Mouse (Mus musculus) right cerebral cortex, postnatal 4 days (tissue): Measurements from ENCODE around the gene Sp3.
A peak's percentile ranks its signal among the peaks of the same experiment; 100 is the strongest.
"Not testable (repeated sequence)": the region's sequence is repeated elsewhere in the genome, so short reads cannot be mapped to it uniquely, and the experiment has no call there.

Experiments used
- DNase-seq: peaks from one replicate; pipeline ENCODE4 v3.0.0-alpha.2; 2022

Sp3 gene

GRCm38 (mm10) chr2:72980337-72981074 lies at the start of gene Sp3:
Gene Sp3 (minus strand): TSS chr2:72980446.
- DNase-seq: peak; percentile 94

- no peak for DNase-seq
Observed at GRCm38 (mm10) chr2:73029846-73030245, 49.6 kb upstream of the Sp3 start.

GRCm38 (mm10) chr2:73028019-73028418 lies 47.8 kb upstream of the Sp3 start:
- DNase-seq: no peak

- DNase-seq: no peak
Observed at GRCm38 (mm10) chr2:73027126-73027525, 46.9 kb upstream of the Sp3 start.

DNA sequence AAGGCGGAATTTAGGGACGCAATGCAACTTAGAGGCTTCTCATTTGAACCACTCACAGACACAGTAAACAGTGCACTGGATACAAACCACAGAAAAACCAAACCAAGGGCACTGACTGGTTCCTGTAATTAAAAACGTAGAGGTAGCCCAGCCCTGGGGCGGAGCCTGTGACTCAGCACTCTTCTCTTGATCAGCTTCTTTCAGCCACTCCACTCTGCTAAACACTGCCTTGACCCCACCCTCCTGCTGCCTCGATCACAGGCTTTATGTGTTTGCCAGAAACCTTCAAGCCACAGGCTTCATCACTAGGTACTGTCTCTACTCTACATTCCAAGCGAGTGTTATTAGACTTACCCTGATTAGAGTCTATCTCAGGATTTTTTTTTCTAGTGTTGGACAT lies 43.6 kb upstream of the Sp3 start:
- DNase-seq: no peak

DNA sequence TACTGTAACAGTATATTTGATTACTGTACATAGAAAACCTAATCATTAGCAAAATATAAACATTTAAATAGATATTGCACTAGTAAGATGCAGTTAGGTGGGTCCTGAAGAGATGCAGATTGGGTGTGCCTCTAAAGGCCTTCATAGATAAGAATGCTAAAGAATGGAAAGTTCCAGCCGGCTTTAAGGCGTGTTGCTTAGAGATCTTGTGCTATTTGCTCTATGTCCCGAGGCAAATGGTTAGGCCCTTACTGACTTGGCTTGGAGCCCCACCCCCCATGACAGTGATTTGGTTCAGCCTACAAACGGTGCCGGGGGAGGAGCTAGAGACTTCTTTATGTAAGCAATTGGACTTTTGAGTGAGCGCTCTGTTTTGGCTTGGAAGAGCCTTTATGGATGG lies 40.8 kb upstream of the Sp3 start:
- no peak for DNase-seq

DNA sequence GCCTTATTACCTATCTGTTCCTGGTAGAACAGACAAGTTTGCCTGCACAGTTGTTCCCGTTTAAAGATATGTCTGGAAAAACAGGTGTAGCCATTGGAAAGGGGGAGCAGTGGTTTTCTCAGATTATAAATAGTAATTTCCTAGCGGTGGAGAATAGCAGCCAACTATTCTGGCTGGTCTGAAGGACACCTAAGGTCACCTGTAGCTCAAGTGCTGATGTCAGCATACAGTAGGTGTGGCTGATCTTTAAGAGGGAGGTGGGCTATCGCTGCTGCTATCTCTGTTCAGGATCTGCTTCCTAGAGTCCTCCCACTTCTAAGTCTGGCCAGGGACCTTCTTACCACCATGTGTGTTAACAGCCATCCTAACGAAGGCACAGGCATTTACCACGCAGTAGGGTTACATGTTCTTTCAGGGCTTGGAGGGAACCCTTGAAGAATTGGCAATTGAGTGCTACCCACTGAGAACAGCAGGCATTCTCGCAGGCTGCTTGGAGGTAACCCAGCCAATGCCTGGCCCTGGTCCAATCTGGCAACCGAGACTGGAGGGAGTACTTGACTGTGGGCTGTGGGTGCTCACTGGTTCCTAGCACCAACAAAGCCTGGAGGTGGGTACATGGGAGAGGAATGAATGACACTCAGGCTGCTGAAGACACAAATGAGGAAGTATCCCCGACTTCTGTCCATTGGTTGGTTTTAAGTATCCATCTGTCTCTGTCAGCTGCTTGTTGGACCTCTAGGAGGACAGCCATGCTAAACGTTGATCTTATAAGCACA lies 39.3 kb upstream of the Sp3 start:
- peak; percentile 79 for DNase-seq

GRCm38 (mm10) chr2:73014063-73014462 lies 33.8 kb upstream of the Sp3 start:
- not testable (repeated sequence) for DNase-seq

GRCm38 (mm10) chr2:73012636-73013035 lies 32.4 kb upstream of the Sp3 start:
- peak; percentile 56 for DNase-seq

DNA sequence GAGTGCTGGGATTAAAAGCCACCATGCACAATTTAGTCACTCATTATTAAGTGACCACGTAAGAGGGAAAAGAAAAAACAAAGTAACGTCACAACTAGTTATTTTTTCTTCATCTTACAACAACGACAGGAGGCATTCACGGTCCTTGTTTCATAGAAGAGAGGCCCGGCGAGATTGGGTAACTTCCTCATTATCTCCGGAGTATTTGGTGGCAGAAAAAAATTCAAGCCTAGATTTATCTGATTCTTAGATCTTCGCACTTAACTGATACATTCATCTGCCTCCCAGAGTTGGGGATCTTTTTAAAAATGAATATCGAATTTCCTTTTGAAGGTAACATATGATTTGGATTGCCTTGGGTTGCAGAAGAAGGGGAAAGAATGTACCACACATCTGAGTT lies 27.2 kb upstream of the Sp3 start:
- DNase-seq: no peak

DNA sequence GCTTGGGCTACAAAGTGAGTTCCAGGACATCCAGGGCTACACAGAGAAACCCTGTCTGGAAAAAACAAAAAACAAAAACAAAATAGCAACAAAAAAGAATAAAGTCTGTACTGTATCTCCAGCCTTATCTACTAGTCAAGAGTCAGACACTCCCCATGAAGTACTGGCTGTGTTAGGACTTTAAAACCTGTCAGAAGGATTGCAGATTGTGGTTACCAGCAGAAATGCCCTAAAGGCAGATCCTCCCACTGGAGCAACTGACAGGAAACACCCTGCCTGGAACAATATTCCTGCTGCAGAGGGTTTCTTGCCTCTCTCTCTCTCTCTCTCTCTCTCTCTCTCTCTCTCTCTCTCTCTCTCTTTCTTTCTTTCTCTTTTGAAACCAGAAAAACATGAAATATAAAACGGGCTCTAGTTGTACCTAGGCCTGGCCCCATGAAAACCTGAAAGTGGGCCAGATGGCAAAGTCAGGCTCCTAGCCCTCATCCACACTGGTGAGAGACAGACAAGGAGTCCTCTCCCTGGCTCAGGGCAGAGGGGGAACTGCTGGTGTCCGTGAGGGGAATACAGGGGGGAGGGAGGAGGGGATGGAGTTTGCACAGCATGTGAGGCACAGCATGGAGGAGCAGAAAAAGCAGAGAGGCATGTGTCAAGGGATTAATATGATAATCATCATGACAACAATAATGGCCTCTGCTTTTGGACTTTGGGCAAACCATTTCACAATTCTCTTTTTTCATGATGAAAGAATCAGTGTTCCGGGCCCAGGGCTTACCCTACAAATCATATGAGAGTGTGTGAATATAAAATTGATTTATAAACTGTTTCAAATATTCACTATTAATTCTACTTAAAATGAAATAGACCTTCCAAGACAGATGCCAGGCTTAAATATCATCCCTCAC lies 25.6 kb upstream of the Sp3 start:
- no peak for DNase-seq

DNA sequence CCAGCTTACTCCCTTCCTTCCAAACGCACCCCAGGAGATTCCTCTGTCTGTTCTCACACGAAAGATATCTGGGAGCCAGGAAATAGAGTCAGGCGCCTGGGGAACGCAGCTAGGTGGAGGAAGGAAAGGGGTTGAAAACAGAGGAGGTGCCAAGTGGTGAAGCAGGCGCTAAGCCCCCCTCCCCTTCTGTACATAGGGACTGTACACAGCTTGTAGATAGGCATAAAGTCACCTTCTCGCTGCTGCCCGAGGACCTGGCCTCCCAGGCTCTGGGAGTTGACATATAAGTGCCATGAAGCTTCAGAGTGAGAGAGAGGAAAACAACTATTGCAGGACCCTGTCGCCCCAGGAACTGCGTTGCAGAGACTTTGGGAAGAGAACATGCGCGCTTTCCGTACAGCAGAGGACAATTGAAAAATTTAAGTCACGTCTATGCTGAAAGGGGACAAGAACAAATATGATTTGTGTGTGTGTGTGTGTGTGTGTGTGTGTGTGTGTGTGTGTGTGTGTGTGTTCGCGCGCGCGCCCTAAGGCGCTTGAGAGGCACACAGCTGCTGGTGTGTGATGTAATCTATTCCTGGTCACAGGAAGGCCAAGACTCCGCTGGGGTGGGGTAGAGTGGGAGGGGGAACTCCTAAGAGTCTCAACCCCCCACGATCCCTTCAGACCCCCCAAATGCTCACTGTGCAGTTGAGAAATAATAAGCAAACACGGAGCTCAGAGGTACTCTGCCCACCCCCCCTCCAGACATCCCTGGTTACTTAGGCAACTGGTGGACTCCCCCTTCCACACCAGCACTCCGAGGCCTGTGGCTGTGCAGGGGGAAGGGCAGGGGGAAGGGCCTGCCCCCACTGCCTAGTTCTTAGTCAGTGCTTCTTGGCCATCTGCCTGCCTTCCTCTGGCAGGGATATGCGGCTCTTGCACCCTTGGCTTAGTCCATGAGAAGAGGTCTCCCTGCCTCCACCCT lies 23.8 kb upstream of the Sp3 start:
- DNase-seq: peak; percentile 62

DNA sequence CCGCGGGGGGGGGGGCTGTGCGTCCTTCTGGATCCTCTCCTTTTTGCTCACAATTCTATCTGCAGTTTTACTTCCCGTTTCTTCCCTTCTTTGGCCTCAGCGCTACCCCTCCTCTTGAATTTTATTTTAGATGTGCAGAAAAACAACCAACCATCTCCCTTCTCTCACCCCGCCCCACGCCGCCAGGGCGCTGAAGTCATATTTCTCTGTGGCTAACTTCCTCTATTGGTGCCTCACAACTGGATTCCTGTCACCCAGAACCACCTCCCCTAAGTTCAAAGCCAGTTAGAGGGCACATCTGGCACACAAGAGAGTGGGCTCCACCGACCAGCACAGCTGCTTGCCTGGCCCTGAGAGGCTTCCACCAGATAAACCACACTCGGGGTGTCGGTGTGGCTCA lies 22.8 kb upstream of the Sp3 start:
- no peak for DNase-seq

- no peak for DNase-seq
Observed at GRCm38 (mm10) chr2:73002451-73002850, 22.2 kb upstream of the Sp3 start.

DNA sequence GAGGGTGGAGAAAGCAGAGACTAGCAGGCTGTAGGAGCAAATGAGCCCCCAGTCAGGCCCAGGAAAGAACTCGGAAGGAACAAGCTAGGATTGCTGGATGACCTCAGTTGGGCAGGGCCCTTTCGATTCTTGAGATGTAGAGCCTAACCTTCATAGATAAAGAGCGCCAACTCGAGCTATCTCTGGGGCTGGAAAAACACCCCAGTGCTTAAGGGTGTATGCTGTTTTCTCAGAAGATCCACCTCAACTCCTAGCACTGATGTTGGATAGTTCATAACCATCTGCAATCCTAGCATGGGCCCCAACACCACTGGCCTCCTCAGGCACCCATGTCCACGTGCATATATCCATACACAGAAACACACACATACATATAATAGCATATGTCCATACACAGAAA lies 21.7 kb upstream of the Sp3 start:
- no peak for DNase-seq

DNA sequence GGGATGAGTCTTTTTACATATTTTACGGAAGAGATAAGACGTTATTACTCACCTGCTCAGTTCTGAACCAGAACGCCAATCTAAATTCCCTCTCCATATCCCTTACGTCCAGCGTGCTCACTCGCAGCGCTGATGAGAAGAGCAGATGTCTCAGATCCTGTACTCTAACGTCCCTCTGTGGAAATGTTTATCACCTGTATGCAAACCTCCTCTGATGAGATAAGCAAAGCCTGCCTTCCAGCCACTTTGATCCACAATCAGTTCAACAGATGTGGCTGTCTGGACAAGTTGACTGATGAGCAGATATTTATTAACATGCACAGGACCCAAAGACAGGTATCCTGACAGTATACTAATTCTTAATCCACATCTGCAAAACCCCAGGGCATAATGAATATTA lies 19.9 kb upstream of the Sp3 start:
- DNase-seq: no peak

- DNase-seq: no peak
Observed at GRCm38 (mm10) chr2:72997586-72997985, 17.3 kb upstream of the Sp3 start.

GRCm38 (mm10) chr2:72996808-72997378 lies 16.6 kb upstream of the Sp3 start:
- DNase-seq: no peak

- DNase-seq: peak; percentile 72
Observed at GRCm38 (mm10) chr2:72995346-72996097, 15.3 kb upstream of the Sp3 start.

DNA sequence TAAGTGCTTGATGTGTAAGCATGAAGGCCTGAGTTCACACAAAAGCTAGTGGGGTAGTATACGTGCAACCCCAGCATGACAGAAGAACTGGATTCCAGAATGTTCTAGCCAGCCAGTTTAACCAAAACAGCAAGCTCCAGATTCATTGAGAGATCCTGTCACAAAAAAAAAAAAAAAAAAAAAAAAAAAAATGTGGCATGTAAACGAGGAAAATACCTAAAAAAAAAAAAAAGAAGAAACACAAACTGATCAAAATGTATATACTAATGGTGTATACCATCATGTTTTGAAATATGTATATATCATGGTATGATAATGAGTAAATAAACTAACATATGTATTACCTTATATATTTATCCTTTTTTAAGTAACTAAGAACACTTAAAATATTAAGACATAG lies 13.9 kb upstream of the Sp3 start:
- DNase-seq: no peak

DNA sequence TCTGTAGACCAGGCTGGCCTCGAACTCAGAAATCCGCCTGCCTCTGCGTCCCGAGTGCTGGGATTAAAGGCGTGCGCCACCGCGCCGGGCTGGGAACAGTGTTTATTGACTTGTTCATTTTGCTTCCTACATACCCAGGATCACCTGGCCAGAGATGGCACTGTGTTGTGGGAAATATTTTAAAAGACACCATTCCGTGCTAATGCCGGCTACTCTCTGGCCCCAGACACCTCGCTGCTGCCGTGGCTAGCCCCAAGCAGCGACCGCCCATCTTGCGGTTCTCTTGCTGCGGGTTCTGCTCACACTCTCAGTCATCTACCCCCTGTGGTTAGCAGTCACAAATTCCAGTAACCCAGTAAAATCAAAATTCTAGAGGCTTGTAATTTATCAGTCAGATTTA lies 12.3 kb upstream of the Sp3 start:
- no peak for DNase-seq
